Mouse (Mus musculus): ENCODE data around the gene Gucy2e. TPM values are rescaled to one million over a fixed set of nuclear protein-coding genes. Genes with fewer than 3 reads are reported as not detected.
A peak's percentile ranks its signal among the peaks of the same experiment; 100 is the strongest.

Gucy2e gene
- polyA plus RNA-seq, 1 experiment from 2014 or later, result 0.05 TPM

DNA sequence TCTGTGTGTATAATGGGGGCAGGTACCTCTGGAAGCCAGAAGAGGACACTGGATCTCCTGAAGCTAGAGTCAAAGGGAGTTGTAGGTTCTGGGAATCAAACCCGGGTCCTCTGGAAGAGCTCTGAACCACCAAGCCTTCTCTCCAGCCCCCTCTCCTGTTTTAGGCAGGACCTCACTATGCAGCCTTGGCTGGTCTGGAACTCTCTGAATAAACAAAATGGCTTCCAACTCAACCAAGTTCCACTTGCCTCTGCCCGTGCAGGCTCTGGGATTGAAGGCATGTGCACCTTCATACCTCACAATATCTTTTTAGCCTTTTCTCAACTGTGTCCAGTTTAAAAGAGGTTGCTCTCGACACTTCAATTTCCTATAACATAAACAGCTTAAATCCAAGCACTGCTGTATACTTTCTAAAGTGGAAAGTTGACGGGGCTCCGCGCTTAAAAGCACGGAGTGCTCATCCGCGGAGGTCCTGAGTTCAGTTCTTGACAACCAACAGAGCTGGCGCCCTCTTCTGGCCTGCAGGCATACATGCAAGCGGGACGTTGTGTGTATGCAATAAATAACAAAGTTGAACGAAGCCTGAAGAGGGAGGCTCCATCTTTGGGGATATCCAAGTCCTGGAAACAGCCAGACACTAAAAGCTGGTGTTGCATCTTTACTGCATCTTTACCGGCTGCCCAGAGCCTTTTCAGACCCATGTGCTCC is 14.5 kb upstream of the Gucy2e start:
- Histone ChIP-seq H3K9ac (ENCODE audit: low read length) (no peak overlapping the region), H3K27ac (ENCODE audit: low read length) (no peak overlapping the region), H3K27me3 (ENCODE audit: control insufficient read depth, insufficient read depth, low read length) (no peaks in the 10 kb centered on the region), H3K4me3 (ENCODE audit: low read length) (no peak overlapping the region), H3K4me1 (ENCODE audit: control insufficient read depth, insufficient read depth, low read length) (peaks cover 10% of the 10 kb centered on the region), H3K36me3 (ENCODE audit: control insufficient read depth, insufficient read depth) (no peaks in the 10 kb centered on the region), H3K9me3 (replicated peaks; ENCODE audit: control insufficient read depth, low read length) (no peaks in the 10 kb centered on the region), H3K4me2 (ENCODE audit: low read depth, low read length) (no peak overlapping the region)
- 58% methylated on average over 14 of the region's 14 CpGs for WGBS
- no peak for ATAC-seq (replicated peaks; ENCODE audit: extremely low read depth, insufficient read depth, low FRiP score)

DNA sequence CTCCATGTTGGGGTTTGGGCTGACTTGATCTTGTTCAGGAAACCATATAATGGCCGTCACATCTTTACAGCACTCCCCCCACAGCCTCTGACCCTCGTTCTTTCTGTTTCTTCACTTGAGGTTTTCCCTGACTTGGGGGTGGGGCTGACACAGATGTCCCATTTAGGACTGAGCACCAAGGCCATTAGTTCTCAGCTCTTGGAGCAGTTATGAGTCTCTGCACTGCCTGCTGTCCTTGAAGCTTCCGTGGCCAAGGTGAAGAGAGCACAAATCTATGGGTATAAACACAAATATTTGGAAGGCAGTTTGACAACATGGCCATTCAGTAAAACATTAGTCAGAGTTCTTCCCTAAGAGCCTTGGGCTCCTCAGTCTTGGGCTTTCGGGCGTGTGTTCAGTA is 13.3 kb upstream of the Gucy2e start:
- Histone ChIP-seq H3K9me3 (replicated peaks; ENCODE audit: control insufficient read depth, low read length) (no peaks in the 10 kb centered on the region), H3K4me1 (ENCODE audit: control insufficient read depth, insufficient read depth, low read length) (peaks cover 11% of the 10 kb centered on the region), H3K9ac (ENCODE audit: low read length) (no peak overlapping the region), H3K36me3 (ENCODE audit: control insufficient read depth, insufficient read depth) (no peaks in the 10 kb centered on the region), H3K4me2 (ENCODE audit: low read depth, low read length) (no peak overlapping the region), H3K27me3 (ENCODE audit: control insufficient read depth, insufficient read depth, low read length) (no peaks in the 10 kb centered on the region), H3K27ac (ENCODE audit: low read length) (no peak overlapping the region), H3K4me3 (ENCODE audit: low read length) (no peak overlapping the region)
- no peak for ATAC-seq (replicated peaks; ENCODE audit: extremely low read depth, insufficient read depth, low FRiP score)
- WGBS, result 81% methylated on average over 5 of the region's 5 CpGs

GRCm38 (mm10) chr11:69249131-69249530 is 12.3 kb upstream of the Gucy2e start:
- no peak overlapping the region for H3K4me2 ChIP-seq (ENCODE audit: low read depth, low read length)
- 84% methylated on average over 3 of the region's 3 CpGs for WGBS
- H3K4me1 ChIP-seq (ENCODE audit: control insufficient read depth, insufficient read depth, low read length), result peaks cover 11% of the 10 kb centered on the region
- ATAC-seq (replicated peaks; ENCODE audit: extremely low read depth, insufficient read depth, low FRiP score), result no peak
- H3K9me3 ChIP-seq (replicated peaks; ENCODE audit: control insufficient read depth, low read length), result no peaks in the 10 kb centered on the region
- H3K9ac ChIP-seq (ENCODE audit: low read length), result no peak overlapping the region
- H3K27ac ChIP-seq (ENCODE audit: low read length), result no peak overlapping the region
- no peak overlapping the region for H3K4me3 ChIP-seq (ENCODE audit: low read length)
- no peaks in the 10 kb centered on the region for H3K27me3 ChIP-seq (ENCODE audit: control insufficient read depth, insufficient read depth, low read length)
- H3K36me3 ChIP-seq (ENCODE audit: control insufficient read depth, insufficient read depth), result no peaks in the 10 kb centered on the region

DNA sequence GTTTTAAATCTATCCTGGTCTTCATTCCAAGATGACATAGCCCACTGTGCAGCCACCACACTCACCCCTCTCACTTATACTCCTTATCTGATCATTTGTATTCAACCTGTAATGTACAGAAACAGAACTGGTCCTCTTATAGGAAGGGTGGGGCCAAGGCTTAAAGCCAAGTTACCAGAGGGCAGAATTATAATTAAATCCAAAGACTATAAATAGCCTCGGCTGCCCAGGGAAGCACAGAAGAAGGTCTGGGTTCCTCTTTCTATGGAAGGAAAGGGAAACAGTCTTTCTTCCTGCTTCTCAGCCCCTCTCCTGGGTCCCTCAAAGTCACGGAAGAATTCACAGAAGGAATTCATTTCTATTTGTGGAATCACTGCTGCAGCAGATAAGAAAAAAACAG is 8.8 kb upstream of the Gucy2e start:
- Histone ChIP-seq H3K4me2 (ENCODE audit: low read depth, low read length) (peak overlapping the region; percentile 59), H3K4me1 (ENCODE audit: control insufficient read depth, insufficient read depth, low read length) (peaks cover 5% of the 10 kb centered on the region), H3K4me3 (ENCODE audit: low read length) (peak overlapping the region; percentile 29), H3K27ac (ENCODE audit: low read length) (peak overlapping the region; percentile 86), H3K9ac (ENCODE audit: low read length) (peak overlapping the region; percentile 48), H3K9me3 (replicated peaks; ENCODE audit: control insufficient read depth, low read length) (no peaks in the 10 kb centered on the region), H3K36me3 (ENCODE audit: control insufficient read depth, insufficient read depth) (no peaks in the 10 kb centered on the region), H3K27me3 (ENCODE audit: control insufficient read depth, insufficient read depth, low read length) (no peaks in the 10 kb centered on the region)
- ATAC-seq (replicated peaks; ENCODE audit: extremely low read depth, insufficient read depth, low FRiP score), result peak; percentile 65
- WGBS, result 0% methylated on average over 2 of the region's 2 CpGs

GRCm38 (mm10) chr11:69244911-69245310 is 8.1 kb upstream of the Gucy2e start:
- 11% methylated on average over 2 of the region's 2 CpGs for WGBS
- no peak overlapping the region for H3K4me3 ChIP-seq (ENCODE audit: low read length)
- no peaks in the 10 kb centered on the region for H3K9me3 ChIP-seq (replicated peaks; ENCODE audit: control insufficient read depth, low read length)
- H3K27ac ChIP-seq (ENCODE audit: low read length), result no peak overlapping the region
- peak; percentile 61; the same call in 1 of the 2 replicates for ATAC-seq (replicated peaks; ENCODE audit: extremely low read depth, insufficient read depth, low FRiP score)
- H3K9ac ChIP-seq (ENCODE audit: low read length), result no peak overlapping the region
- H3K4me1 ChIP-seq (ENCODE audit: control insufficient read depth, insufficient read depth, low read length), result peaks cover 5% of the 10 kb centered on the region
- no peaks in the 10 kb centered on the region for H3K36me3 ChIP-seq (ENCODE audit: control insufficient read depth, insufficient read depth)
- peak overlapping the region; percentile 59; the same call in 1 of the 2 replicates for H3K4me2 ChIP-seq (ENCODE audit: low read depth, low read length)
- H3K27me3 ChIP-seq (ENCODE audit: control insufficient read depth, insufficient read depth, low read length), result no peaks in the 10 kb centered on the region

DNA sequence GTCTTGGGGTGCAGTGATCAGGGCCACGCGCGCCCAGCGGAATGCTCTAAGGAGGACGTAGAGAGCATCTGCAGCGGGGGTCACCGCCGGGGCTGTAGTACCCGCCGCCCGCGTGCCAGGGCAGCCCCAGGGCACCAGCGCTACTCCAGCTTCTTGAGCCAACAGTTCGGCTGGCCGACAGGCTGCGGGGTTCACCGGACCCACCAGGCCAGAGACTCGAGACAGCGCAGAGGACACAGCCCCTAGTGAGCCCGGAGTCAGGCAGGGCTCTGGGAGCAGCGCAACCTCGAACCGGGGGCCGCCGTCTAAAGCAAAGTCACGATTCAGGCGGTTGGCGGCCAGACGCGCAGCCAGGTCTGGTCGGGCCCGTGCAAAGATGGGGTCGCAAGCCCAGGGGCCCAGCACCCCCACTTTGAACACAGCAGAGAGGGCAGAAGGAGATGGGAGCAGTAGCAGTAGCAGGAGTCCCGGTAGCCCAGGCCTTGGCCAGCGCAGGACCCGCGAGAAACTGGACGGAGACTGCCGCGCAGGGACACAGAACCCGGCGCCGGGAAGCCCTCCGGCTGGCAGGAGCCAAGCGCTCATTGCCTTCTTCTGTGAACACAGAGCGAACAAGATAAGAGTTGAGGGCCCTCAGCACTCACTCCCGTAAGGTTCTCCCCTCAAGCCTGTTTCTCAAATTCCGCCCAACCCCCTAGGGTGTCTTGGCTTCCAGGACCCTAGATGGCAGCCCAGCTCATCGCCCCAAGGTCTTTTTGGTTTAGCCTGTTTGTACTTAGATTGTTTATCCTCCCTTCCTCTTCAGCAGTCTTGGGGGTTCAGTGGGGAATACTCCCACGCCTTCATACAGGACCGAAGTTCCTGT is 543 bp downstream of the Gucy2e start:
- H3K4me3 ChIP-seq (ENCODE audit: low read length), result peak overlapping the region; percentile 42
- peaks cover 24% of the 10 kb centered on the region for H3K27me3 ChIP-seq (ENCODE audit: control insufficient read depth, insufficient read depth, low read length)
- no peak overlapping the region for H3K27ac ChIP-seq (ENCODE audit: low read length)
- H3K9me3 ChIP-seq (replicated peaks; ENCODE audit: control insufficient read depth, low read length), result no peaks in the 10 kb centered on the region
- H3K4me1 ChIP-seq (ENCODE audit: control insufficient read depth, insufficient read depth, low read length), result peaks cover 7% of the 10 kb centered on the region
- peak overlapping the region; percentile 58 for H3K9ac ChIP-seq (ENCODE audit: low read length)
- H3K4me2 ChIP-seq (ENCODE audit: low read depth, low read length), result peak overlapping the region; percentile 76
- ATAC-seq (replicated peaks; ENCODE audit: extremely low read depth, insufficient read depth, low FRiP score), result no peak
- 4% methylated on average over 51 of the region's 51 CpGs for WGBS
- no peaks in the 10 kb centered on the region for H3K36me3 ChIP-seq (ENCODE audit: control insufficient read depth, insufficient read depth)

DNA sequence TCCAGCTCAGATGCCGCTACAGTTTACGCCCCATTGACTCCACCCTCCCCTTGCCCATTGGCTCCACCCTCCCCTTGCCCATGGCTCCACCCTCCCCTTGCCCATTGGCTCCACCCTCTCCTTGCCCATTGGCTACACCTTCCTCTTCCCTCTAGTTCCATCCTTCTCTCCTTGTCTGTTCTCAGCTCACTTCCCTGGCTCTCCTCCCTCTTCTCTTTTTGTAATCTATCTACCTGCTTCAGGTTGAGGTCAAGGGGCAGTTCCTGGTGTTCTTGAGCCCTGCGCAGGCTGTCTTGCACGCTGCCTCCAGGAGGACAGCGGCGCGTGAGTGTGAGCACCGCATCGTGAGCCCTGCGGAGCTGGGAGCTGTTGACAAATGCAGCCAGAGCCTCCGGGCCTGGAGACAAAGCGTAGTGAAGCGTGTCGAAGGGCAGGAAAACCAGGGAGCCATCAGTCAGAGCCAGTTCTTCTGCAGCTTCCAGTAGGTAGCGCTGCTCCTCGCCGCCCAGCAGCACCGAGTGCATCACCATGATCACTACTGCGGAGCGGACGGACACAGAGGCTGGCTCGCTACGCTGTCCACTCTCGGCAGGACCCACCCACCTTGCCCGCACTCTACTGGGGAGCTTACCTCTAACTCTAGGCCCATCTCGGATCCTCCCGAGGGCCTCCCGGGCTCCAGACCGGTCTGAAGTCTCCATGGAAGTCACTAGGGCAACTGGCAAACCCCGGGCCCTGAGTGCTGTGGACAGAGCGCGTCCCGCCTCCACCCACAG is 1.4 kb downstream of the Gucy2e start:
- 2% methylated on average over 33 of the region's 33 CpGs for WGBS
- H3K9ac ChIP-seq (ENCODE audit: low read length), result peak overlapping the region; percentile 58
- peaks cover 7% of the 10 kb centered on the region for H3K4me1 ChIP-seq (ENCODE audit: control insufficient read depth, insufficient read depth, low read length)
- H3K27me3 ChIP-seq (ENCODE audit: control insufficient read depth, insufficient read depth, low read length), result peaks cover 27% of the 10 kb centered on the region
- H3K9me3 ChIP-seq (replicated peaks; ENCODE audit: control insufficient read depth, low read length), result no peaks in the 10 kb centered on the region
- no peaks in the 10 kb centered on the region for H3K36me3 ChIP-seq (ENCODE audit: control insufficient read depth, insufficient read depth)
- ATAC-seq (replicated peaks; ENCODE audit: extremely low read depth, insufficient read depth, low FRiP score), result peak; percentile 71
- H3K27ac ChIP-seq (ENCODE audit: low read length), result no peak overlapping the region
- peak overlapping the region; percentile 42 for H3K4me3 ChIP-seq (ENCODE audit: low read length)
- peak overlapping the region; percentile 76 for H3K4me2 ChIP-seq (ENCODE audit: low read depth, low read length)

GRCm38 (mm10) chr11:69233141-69233540 is 3.7 kb downstream of the Gucy2e start:
- Histone ChIP-seq H3K4me1 (ENCODE audit: control insufficient read depth, insufficient read depth, low read length) (peaks cover 7% of the 10 kb centered on the region), H3K4me2 (ENCODE audit: low read depth, low read length) (no peak overlapping the region), H3K9ac (ENCODE audit: low read length) (no peak overlapping the region), H3K27ac (ENCODE audit: low read length) (no peak overlapping the region), H3K4me3 (ENCODE audit: low read length) (no peak overlapping the region), H3K36me3 (ENCODE audit: control insufficient read depth, insufficient read depth) (no peaks in the 10 kb centered on the region), H3K9me3 (replicated peaks; ENCODE audit: control insufficient read depth, low read length) (no peaks in the 10 kb centered on the region), H3K27me3 (ENCODE audit: control insufficient read depth, insufficient read depth, low read length) (peaks cover 29% of the 10 kb centered on the region)
- WGBS, result 73% methylated on average over 2 of the region's 2 CpGs
- no peak for ATAC-seq (replicated peaks; ENCODE audit: extremely low read depth, insufficient read depth, low FRiP score)

Measured in heart, embryonic 16.5 days (tissue).